Mouse (Mus musculus) cerebellum, adult 9-11 months (tissue): Measurements from ENCODE around the gene Ccdc124.
"Not testable (repeated sequence)": the region's sequence is repeated elsewhere in the genome, so short reads cannot be mapped to it uniquely, and the experiment has no call there.

Experiments used
- DNase-seq: peaks from one replicate; pipeline ENCODE4 v3.0.0; 2022

Ccdc124 gene

DNA sequence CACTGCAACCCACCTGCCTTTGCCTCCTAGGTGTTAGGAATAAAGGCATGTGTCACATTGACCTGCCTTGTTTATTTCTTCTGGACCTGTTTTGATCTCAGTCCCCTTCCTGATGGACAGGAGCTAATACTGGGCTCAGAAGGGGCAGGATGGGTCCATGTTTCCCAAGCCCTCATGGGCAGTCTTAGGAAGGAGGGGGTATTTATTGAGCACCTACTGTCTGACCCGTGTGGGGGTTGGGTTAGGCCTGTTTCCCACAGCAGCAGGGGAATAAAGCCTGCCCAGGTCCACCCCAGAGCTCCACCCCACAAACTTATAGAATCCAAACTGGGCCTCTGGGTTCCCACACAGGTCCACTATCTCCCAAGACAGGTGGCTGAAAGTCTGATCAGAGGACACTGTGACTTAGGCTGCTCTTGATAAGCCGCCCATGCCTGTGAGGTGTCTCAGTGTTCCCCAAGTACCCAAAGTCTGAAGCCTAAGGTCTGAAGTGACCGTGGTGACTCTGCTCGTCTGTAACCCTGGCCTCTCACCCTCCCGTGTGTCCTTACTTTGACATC lies 30.4 kb downstream of the Ccdc124 start:
- no peak for DNase-seq

DNA sequence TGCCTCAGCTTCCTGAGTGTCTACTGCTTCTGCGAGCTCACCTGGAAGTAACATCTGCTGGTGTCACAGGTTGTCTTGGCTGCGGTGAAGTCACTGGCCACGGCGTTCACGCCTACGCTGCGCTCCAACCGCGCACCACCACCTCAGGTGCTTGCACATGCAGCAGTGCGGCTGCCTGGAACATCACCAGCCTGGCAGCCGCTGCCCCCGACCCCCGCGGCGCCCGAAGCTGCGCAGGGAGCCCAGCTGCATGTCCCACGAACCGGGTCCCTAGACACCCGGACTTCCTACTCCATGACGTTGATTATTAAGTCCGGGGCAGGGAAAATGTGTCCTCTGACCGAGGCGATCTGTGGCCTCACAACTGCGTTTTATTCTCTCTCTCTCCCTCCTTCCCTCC lies 31.3 kb downstream of the Ccdc124 start:
- peak; percentile 48 for DNase-seq

DNA sequence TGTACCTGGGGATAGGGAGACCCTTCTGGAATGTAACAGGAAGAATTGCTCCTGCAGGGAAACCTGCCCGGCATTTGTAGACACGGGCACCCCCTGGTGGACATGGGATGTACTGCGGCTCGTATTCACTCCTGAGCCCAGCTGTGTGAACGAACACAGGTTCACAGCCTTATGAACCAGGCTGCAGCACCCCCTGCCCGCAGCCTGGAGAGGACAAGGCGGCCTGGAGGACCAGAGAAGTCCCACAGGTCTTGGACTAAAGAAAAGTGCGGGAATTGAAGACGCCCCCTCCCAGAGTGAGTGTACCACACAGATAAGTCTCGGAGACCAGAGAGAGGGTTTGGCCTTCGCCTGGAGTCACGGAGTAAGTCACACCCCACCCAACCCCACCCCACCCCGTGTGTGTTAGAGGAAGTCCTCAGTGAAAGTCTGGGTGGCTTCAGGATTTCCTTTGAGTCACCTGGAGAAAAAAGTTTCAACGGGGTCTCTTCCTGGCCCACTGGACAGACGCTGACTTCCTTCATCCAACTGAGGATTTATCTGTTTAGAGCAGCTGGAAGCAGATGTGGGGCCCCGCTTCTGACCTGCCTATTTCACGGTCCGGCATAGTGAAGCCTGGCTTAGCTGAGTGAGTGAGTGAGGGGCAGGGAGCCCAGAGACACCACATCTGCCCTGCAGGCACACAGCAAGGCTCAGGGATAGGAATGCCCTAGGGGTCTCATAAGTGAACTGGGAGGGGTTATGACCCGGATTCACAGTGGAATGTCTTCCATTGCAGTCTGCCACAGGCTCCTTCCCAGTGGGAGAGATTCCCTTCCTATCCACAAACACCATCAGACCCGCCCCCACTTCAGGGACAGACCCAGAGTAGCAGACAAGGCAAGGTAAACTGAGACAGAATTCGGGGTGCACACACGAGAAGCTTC lies 32.3 kb downstream of the Ccdc124 start:
- DNase-seq = peak; percentile 84

DNA sequence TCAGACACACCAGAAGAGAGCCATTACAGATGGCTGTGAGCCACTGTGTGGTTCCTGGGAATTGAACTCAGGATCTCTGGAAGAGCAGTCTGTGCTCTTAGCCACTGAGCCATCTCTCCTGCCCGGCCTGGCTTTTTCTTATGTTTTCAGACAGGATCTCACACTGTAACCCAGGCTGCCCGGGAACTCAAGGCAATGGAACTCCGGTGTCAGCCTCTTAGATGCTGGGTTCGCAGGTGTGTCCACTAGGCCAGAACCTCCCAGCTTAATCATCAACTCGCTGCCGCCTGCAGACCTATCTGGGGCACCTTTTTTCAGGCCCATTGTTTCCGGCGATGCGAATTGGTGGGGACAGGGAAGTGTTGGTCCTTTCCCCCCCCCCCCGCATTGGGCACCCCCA lies 33.1 kb downstream of the Ccdc124 start:
- peak; percentile 64 for DNase-seq

- DNase-seq = peak; percentile 100
These were observed 34.1 kb downstream of the Ccdc124 start, which contains the start of gene Arrdc2 for GRCm38 (mm10) chr8:70839408-70840351. Gene Arrdc2, minus strand, starts transcription at chr8:70839720.

GRCm38 (mm10) chr8:70838654-70839407 lies 34.9 kb downstream of the Ccdc124 start:
- peak; percentile 74 for DNase-seq

- peak; percentile 35 for DNase-seq
These were observed 37.1 kb downstream of the Ccdc124 start for GRCm38 (mm10) chr8:70836666-70837065.

GRCm38 (mm10) chr8:70834071-70834470 lies 39.7 kb downstream of the Ccdc124 start:
- DNase-seq = no peak

GRCm38 (mm10) chr8:70833520-70833919 lies 40.2 kb downstream of the Ccdc124 start:
- peak; percentile 47 for DNase-seq

GRCm38 (mm10) chr8:70833018-70833482 lies 40.7 kb downstream of the Ccdc124 start:
- DNase-seq = no peak

GRCm38 (mm10) chr8:70832371-70832770 lies 41.4 kb downstream of the Ccdc124 start:
- no peak for DNase-seq

DNA sequence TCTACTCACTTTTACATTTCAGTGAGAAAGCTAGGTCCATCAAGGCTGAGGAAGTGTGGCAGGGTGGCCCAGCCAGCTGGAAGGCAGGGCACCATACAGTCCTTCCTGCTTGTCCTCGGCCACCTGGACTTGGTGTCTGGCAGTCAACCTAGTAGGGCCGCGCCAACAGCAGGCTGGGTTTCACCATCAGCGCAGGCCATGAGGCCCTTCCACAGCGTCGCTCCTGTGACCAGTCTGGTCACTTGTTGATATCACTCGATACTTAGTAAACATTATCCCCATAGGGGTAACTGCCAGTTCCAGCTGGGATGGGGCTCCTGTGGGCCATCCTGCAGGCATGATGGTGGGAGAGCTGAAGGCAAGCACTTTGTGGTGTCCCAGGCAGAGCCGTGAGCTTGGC lies 42.2 kb downstream of the Ccdc124 start:
- no peak for DNase-seq

GRCm38 (mm10) chr8:70827796-70828195 lies 45.9 kb downstream of the Ccdc124 start:
- DNase-seq = no peak

GRCm38 (mm10) chr8:70827010-70827409 lies 46.7 kb downstream of the Ccdc124 start:
- no peak for DNase-seq

GRCm38 (mm10) chr8:70825816-70826215 lies 47.9 kb downstream of the Ccdc124 start:
- DNase-seq = no peak

- no peak for DNase-seq
These were observed 49.9 kb downstream of the Ccdc124 start for GRCm38 (mm10) chr8:70823802-70824201.

DNA sequence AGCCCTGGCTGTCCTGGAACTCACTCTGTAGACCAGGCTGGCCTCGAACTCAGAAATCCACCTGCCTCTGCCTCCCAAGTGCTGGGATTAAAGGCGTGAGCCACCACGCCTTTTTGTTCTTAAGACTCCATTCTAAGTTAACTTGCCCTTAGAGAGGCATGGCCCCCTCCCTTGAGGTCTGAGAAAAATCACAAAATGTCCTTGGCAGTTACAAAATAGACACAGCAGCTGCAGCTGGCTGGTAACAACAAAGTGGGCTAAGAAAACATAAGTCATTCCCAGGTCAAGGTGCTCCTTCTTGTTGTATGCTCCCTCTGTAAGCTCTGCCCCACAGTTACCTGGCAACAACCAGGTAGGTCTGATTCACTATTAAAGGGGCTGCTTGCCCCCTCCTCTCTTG lies 51.1 kb downstream of the Ccdc124 start:
- DNase-seq = not testable (repeated sequence)

DNA sequence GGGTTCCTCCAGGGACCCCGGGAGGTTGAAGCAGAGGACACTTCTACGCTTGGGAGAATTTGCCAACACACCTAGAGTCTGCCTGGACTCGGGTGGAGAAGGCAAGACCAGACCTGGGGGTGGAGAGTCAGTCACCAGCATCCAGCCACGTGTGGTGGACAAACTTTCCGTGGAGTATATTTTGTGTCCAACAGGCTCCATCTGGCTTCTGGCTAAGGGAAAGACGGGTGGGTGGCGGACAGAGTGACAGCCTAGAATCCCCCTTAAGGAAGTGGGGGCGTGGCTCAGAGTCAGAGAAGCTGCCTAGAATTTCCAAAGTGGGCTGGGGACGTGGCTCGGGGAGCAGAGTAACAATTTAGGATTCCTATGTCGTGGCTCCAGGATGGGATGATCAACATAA lies 51.7 kb downstream of the Ccdc124 start:
- no peak for DNase-seq

GRCm38 (mm10) chr8:70821399-70821962 lies 52.3 kb downstream of the Ccdc124 start:
- no peak for DNase-seq

DNA sequence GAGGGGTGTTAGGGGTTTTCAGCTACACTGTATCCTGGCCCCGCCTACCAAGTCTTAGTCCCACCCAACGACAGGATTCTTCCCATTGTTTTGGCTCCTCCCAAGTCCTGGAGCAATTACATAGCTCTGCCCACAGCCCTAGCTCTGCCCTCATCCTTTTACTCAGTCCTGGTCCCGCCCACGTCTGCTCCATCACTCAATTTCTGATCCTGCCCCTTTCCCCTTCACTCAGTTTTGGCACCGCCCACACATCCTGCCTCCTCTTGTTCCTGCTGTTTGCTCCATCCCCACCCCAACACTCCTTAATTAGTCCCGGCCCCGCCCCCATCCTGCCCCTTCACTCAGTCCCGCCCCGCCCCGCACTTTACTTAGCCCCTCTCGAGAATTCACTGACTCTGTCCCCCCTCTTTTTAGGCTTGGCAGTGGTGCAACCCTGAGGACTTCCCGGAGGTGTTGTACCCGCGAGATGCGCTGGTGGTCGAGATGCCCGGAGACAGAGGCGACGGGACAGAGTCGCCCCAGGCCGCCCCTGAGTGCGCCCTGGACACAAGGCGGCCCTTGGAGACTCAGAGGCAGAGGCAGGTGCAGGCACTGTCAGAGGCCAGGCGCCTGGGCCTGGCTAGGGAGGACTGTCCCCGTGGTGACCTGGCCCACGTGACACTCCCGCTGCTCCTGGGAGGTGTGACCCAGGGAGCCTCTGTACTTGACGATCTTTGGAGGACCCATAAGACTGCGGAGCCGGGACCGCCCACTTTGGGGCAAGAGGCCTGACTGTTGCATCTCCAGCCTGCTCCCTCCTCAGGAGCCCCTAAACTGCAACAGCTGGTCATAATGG lies 53.4 kb downstream of the Ccdc124 start:
- DNase-seq = no peak
